Mouse (Mus musculus) G1E (cell line): Measurements from ENCODE around the gene Rhbdd1. TPM values are rescaled to one million over a fixed set of nuclear protein-coding genes. Genes with fewer than 3 reads are reported as not detected.

Source experiments
- ATAC-seq: 2 replicates; pipeline ENCODE4 v1.8.0; 2016; ENCODE audit warnings: mild to moderate bottlenecking; ENCODE audit not compliant: insufficient number of reproducible peaks, poor library complexity, low FRiP score, severe bottlenecking; ENCODE audit errors: extremely low read depth
- DNase-seq: peaks from one replicate; pipeline ENCODE4 v3.0.0; 2012; ENCODE audit warnings: low spot score
- H3K27me3 ChIP-seq: 2 replicates; pipeline ENCODE4 v1.6.1; 2012; ENCODE audit warnings: mild to moderate bottlenecking, low read length, inconsistent platforms; ENCODE audit not compliant: insufficient read depth
- H3K36me3 ChIP-seq: replicated peaks from 2 replicates; pipeline ENCODE3; 2012; ENCODE audit warnings: mild to moderate bottlenecking, inconsistent platforms
- H3K4me1 ChIP-seq: 2 replicates; pipeline ENCODE4 v1.6.1; 2012; ENCODE audit warnings: low read depth, low read length, inconsistent platforms, mixed read lengths; ENCODE audit not compliant: insufficient read depth
- H3K4me3 ChIP-seq: 2 replicates; pipeline ENCODE4 v1.5.1; 2012; ENCODE audit warnings: low read depth, mild to moderate bottlenecking, inconsistent platforms, low read length, moderate library complexity, mixed read lengths
- H3K9me3 ChIP-seq: replicated peaks from 2 replicates; pipeline ENCODE4 v1.6.1; 2012; ENCODE audit warnings: inconsistent platforms
- CTCF ChIP-seq: IDR thresholded peaks from 2 replicates; pipeline ENCODE4 v1.5.1; 2012; ENCODE audit warnings: low read depth, low read length, inconsistent platforms, mixed read lengths
- GATA1 ChIP-seq: IDR thresholded peaks from 2 replicates; pipeline ENCODE4 v1.6.1; 2012; ENCODE audit warnings: borderline replicate concordance, low read length, inconsistent platforms, mixed read lengths
- GATA2 ChIP-seq: IDR thresholded peaks from 2 replicates; pipeline ENCODE4 v1.6.1; 2012; ENCODE audit warnings: low read depth, low read length, inconsistent platforms, borderline replicate concordance
- POLR2AphosphoS5 ChIP-seq: IDR thresholded peaks from 2 replicates; pipeline ENCODE4 v1.6.1; 2012; ENCODE audit warnings: low read depth, low read length, inconsistent platforms; ENCODE audit not compliant: insufficient replicate concordance
- TAL1 ChIP-seq: conservative IDR thresholded peaks from 2 replicates; pipeline ENCODE4 v1.6.1; 2012; ENCODE audit warnings: low read depth, low read length, inconsistent platforms, mixed read lengths
- polyA plus RNA-seq: library from polyadenylated mRNA; stranded (reverse); fragments of >175 nt; gene quantifications from 2 replicates; pipeline ENCODE4 v1.2.3, GENCODE M21; 2012
- total RNA-seq, 2 experiments: library from RNA; stranded (forward) in 1 of 2; stranded (reverse) in 1 of 2; fragments of 200-1000 nt in 1 of 2; fragments of >200 nt in 1 of 2; fragmentation: Nextera tagmentation in 1 of 2; gene quantifications; 2 replicates each; pipeline ENCODE4 v1.2.3; 2014 to 2017

The Rhbdd1 gene
- total and polyA plus RNA-seq, 3 experiments, result 2.8 to 60.2 (median 41.8) TPM

GRCm38 (mm10) chr1:82287052-82287775 lies 29.0 kb upstream of the Rhbdd1 start:
- Histone ChIP-seq H3K27me3 (peaks cover 30% of the 10 kb centered on the region; the same call in 1 of the 2 replicates), H3K4me1 (peaks cover 4% of the 10 kb centered on the region), H3K9me3 (peaks cover 29% of the 10 kb centered on the region), H3K36me3 (no peaks in the 10 kb centered on the region), H3K4me3 (no peak overlapping the region)
- no peak for ATAC-seq
- no peak for DNase-seq
- no peak for TF ChIP-seq POLR2AphosphoS5
- TF ChIP-seq CTCF, result no peak
- TF ChIP-seq GATA2, result no peak
- TF ChIP-seq TAL1, result no peak
- TF ChIP-seq GATA1, result no peak

- Histone ChIP-seq H3K4me3 (no peak overlapping the region), H3K36me3 (no peaks in the 10 kb centered on the region), H3K27me3 (peaks cover 32% of the 10 kb centered on the region), H3K9me3 (peaks cover 29% of the 10 kb centered on the region), H3K4me1 (peaks cover 4% of the 10 kb centered on the region)
- no peak for TF ChIP-seq TAL1
- TF ChIP-seq POLR2AphosphoS5, result no peak
- no peak for TF ChIP-seq GATA2
- no peak for TF ChIP-seq GATA1
- TF ChIP-seq CTCF, result no peak
- DNase-seq (no peak), ATAC-seq (no peak)
Measured at GRCm38 (mm10) chr1:82287776-82288325, 28.4 kb upstream of the Rhbdd1 start.

GRCm38 (mm10) chr1:82288421-82288990 lies 27.7 kb upstream of the Rhbdd1 start:
- DNase-seq (no peak), ATAC-seq (no peak)
- Histone ChIP-seq H3K9me3 (peaks cover 29% of the 10 kb centered on the region), H3K36me3 (no peaks in the 10 kb centered on the region), H3K27me3 (peaks cover 35% of the 10 kb centered on the region), H3K4me3 (no peak overlapping the region), H3K4me1 (peaks cover 3% of the 10 kb centered on the region)
- no peak for TF ChIP-seq CTCF
- no peak for TF ChIP-seq GATA2
- no peak for TF ChIP-seq GATA1
- TF ChIP-seq TAL1, result no peak
- no peak for TF ChIP-seq POLR2AphosphoS5

- Histone ChIP-seq H3K36me3 (no peaks in the 10 kb centered on the region), H3K9me3 (peaks cover 29% of the 10 kb centered on the region), H3K4me3 (peak overlapping the region; percentile 2; the same call in 1 of the 2 replicates), H3K4me1 (no peaks in the 10 kb centered on the region; the same call in 1 of the 2 replicates), H3K27me3 (peaks cover 35% of the 10 kb centered on the region)
- DNase-seq (no peak), ATAC-seq (no peak)
- TF ChIP-seq GATA1 (no peak), GATA2 (no peak), TAL1 (no peak), POLR2AphosphoS5 (no peak), CTCF (no peak)
Measured at GRCm38 (mm10) chr1:82289116-82289989, 26.9 kb upstream of the Rhbdd1 start.

GRCm38 (mm10) chr1:82289990-82290681 lies 26.1 kb upstream of the Rhbdd1 start:
- Histone ChIP-seq H3K4me3 (no peak overlapping the region), H3K4me1 (no peaks in the 10 kb centered on the region; the same call in 1 of the 2 replicates), H3K9me3 (peaks cover 29% of the 10 kb centered on the region), H3K27me3 (peaks cover 35% of the 10 kb centered on the region), H3K36me3 (no peaks in the 10 kb centered on the region)
- TF ChIP-seq TAL1 (no peak), CTCF (no peak), GATA2 (no peak), POLR2AphosphoS5 (no peak), GATA1 (no peak)
- DNase-seq (no peak), ATAC-seq (no peak)
